Mouse (Mus musculus) hindbrain, embryonic 15.5 days (tissue): ENCODE data around the gene Corin. TPM values are rescaled to one million over a fixed set of nuclear protein-coding genes. Genes with fewer than 3 reads are reported as not detected.

Experiments used
- ATAC-seq: fragments of 200-750 bp; cut with Nextera tagmentation; 2 replicates; pipeline ENCODE4 v1.8.0; 2017; ENCODE audit warnings: low read depth, moderate number of reproducible peaks, moderate TSS enrichment; ENCODE audit not compliant: low FRiP score
- H3K27ac ChIP-seq: fragments of 300-500 bp; sonication (generic); replicated peaks from 2 replicates; pipeline ENCODE4 v1.5.1; 2015; ENCODE audit warnings: mild to moderate bottlenecking, inconsistent platforms
- H3K27me3 ChIP-seq: fragments of 300-500 bp; sonication (generic); 2 replicates; pipeline ENCODE4 v1.6.1; 2015; ENCODE audit warnings: control low read depth, inconsistent platforms
- H3K36me3 ChIP-seq: fragments of 300-500 bp; sonication (generic); 2 replicates; pipeline ENCODE4 v1.6.1; 2015; ENCODE audit warnings: control low read depth, inconsistent platforms
- H3K4me1 ChIP-seq: fragments of 300-500 bp; sonication (generic); replicated peaks from 2 replicates; pipeline ENCODE4 v1.6.1; 2015; ENCODE audit warnings: control low read depth, inconsistent platforms
- H3K4me2 ChIP-seq: fragments of 300-500 bp; sonication (generic); 2 replicates; pipeline ENCODE4 v1.6.1; 2015; ENCODE audit warnings: moderate library complexity, mild to moderate bottlenecking, inconsistent platforms
- H3K4me3 ChIP-seq: fragments of 300-500 bp; sonication (generic); 2 replicates; pipeline ENCODE4 v1.5.1; 2015; ENCODE audit warnings: mild to moderate bottlenecking, inconsistent platforms
- H3K9ac ChIP-seq: fragments of 300-500 bp; sonication (generic); 2 replicates; pipeline ENCODE4 v1.6.1; 2015; ENCODE audit warnings: inconsistent platforms
- H3K9me3 ChIP-seq: fragments of 300-500 bp; sonication (generic); 2 replicates; pipeline ENCODE4 v1.6.1; 2016; ENCODE audit warnings: control low read depth, inconsistent platforms
- WGBS: fragments of 180-500 bp; shearing (Covaris S2); methylation state at CpG from one replicate; pipeline ENCODE4 v1.1.7; 2015; 5-methylcytosine and 5-hydroxymethylcytosine counted together
- polyA plus RNA-seq: library from polyadenylated mRNA; unstranded; fragments of >200 nt; fragmentation: Nextera tagmentation; extraction: Ambion mirVana; gene quantifications from 2 replicates; pipeline ENCODE4 v1.2.1, GENCODE M21; 2015

Gene Corin
- polyA plus RNA-seq, 1 experiment from 2014 or later: 2.7 TPM

- Histone ChIP-seq H3K27me3 (no peaks in the 10 kb centered on the region), H3K4me1 (no peaks in the 10 kb centered on the region), H3K4me2 (no peak overlapping the region), H3K4me3 (no peak overlapping the region), H3K27ac (no peak overlapping the region), H3K36me3 (no peaks in the 10 kb centered on the region), H3K9me3 (no peaks in the 10 kb centered on the region), H3K9ac (no peak overlapping the region)
- 78% methylated on average over 4 of the region's 4 CpGs for WGBS
- no peak for ATAC-seq
These were observed 138.5 kb downstream of the Corin start for GRCm38 (mm10) chr5:72365801-72366200.

- Histone ChIP-seq H3K27me3 (no peaks in the 10 kb centered on the region), H3K9me3 (no peaks in the 10 kb centered on the region), H3K4me1 (no peaks in the 10 kb centered on the region), H3K36me3 (no peaks in the 10 kb centered on the region), H3K27ac (no peak overlapping the region), H3K4me3 (no peak overlapping the region), H3K4me2 (no peak overlapping the region), H3K9ac (no peak overlapping the region)
- no peak for ATAC-seq
- 50% methylated on average over 3 of the region's 3 CpGs for WGBS
These were observed 140.4 kb downstream of the Corin start for GRCm38 (mm10) chr5:72363838-72364237.

- H3K36me3 ChIP-seq: no peaks in the 10 kb centered on the region
- H3K4me2 ChIP-seq: no peak overlapping the region
- H3K27me3 ChIP-seq: no peaks in the 10 kb centered on the region
- H3K9me3 ChIP-seq: no peaks in the 10 kb centered on the region
- no peak overlapping the region for H3K9ac ChIP-seq
- 73% methylated on average over 4 of the region's 4 CpGs for WGBS
- H3K4me3 ChIP-seq: no peak overlapping the region
- no peak for ATAC-seq
- no peak overlapping the region for H3K27ac ChIP-seq
- no peaks in the 10 kb centered on the region for H3K4me1 ChIP-seq
These were observed 150.5 kb downstream of the Corin start for GRCm38 (mm10) chr5:72353746-72354145.

GRCm38 (mm10) chr5:72350081-72350758, 154.1 kb downstream of the Corin start:
- Histone ChIP-seq H3K9me3 (no peaks in the 10 kb centered on the region), H3K9ac (no peak overlapping the region), H3K27ac (no peak overlapping the region), H3K4me2 (no peak overlapping the region), H3K4me3 (no peak overlapping the region), H3K4me1 (no peaks in the 10 kb centered on the region), H3K27me3 (no peaks in the 10 kb centered on the region), H3K36me3 (no peaks in the 10 kb centered on the region)
- ATAC-seq: peak; percentile 96
- 36% methylated on average over 5 of the region's 5 CpGs for WGBS

GRCm38 (mm10) chr5:72348591-72348990, 155.7 kb downstream of the Corin start:
- H3K36me3 ChIP-seq: no peaks in the 10 kb centered on the region
- H3K4me3 ChIP-seq: no peak overlapping the region
- 57% methylated on average over 2 of the region's 2 CpGs for WGBS
- H3K9ac ChIP-seq: no peak overlapping the region
- no peak overlapping the region for H3K4me2 ChIP-seq
- no peaks in the 10 kb centered on the region for H3K27me3 ChIP-seq
- ATAC-seq: no peak
- no peaks in the 10 kb centered on the region for H3K4me1 ChIP-seq
- no peaks in the 10 kb centered on the region for H3K9me3 ChIP-seq
- no peak overlapping the region for H3K27ac ChIP-seq

- Histone ChIP-seq H3K36me3 (no peaks in the 10 kb centered on the region), H3K27ac (no peak overlapping the region), H3K9me3 (no peaks in the 10 kb centered on the region), H3K9ac (no peak overlapping the region), H3K27me3 (no peaks in the 10 kb centered on the region), H3K4me1 (no peaks in the 10 kb centered on the region), H3K4me2 (no peak overlapping the region), H3K4me3 (no peak overlapping the region)
- no peak for ATAC-seq
- 80% methylated on average over 5 of the region's 5 CpGs for WGBS
These were observed 168.4 kb downstream of the Corin start for GRCm38 (mm10) chr5:72335873-72336272.

- Histone ChIP-seq H3K4me1 (0 out of 2 replicates have a peak, but pooled peaks cover 3% of the 10 kb centered on the region), H3K4me3 (no peak overlapping the region), H3K9me3 (no peaks in the 10 kb centered on the region), H3K27me3 (no peaks in the 10 kb centered on the region), H3K27ac (no peak overlapping the region), H3K9ac (no peak overlapping the region), H3K4me2 (no peak overlapping the region), H3K36me3 (no peaks in the 10 kb centered on the region)
- ATAC-seq: no peak
- 88% methylated on average over 10 of the region's 10 CpGs for WGBS
These were observed 171.4 kb downstream of the Corin start for GRCm38 (mm10) chr5:72332901-72333300.

GRCm38 (mm10) chr5:72331217-72331616, 173.1 kb downstream of the Corin start:
- Histone ChIP-seq H3K27ac (no peak overlapping the region), H3K9me3 (no peaks in the 10 kb centered on the region), H3K36me3 (no peaks in the 10 kb centered on the region), H3K4me1 (0 out of 2 replicates have a peak, but pooled peaks cover 3% of the 10 kb centered on the region), H3K4me3 (no peak overlapping the region), H3K27me3 (no peaks in the 10 kb centered on the region), H3K9ac (no peak overlapping the region), H3K4me2 (no peak overlapping the region)
- ATAC-seq: no peak
- 63% methylated on average over 2 of the region's 2 CpGs for WGBS

GRCm38 (mm10) chr5:72330648-72331047, 173.6 kb downstream of the Corin start:
- 35% methylated on average over 11 of the region's 11 CpGs for WGBS
- Histone ChIP-seq H3K36me3 (no peaks in the 10 kb centered on the region), H3K4me2 (no peak overlapping the region), H3K9me3 (no peaks in the 10 kb centered on the region), H3K4me1 (0 out of 2 replicates have a peak, but pooled peaks cover 3% of the 10 kb centered on the region), H3K4me3 (no peak overlapping the region), H3K9ac (no peak overlapping the region), H3K27me3 (no peaks in the 10 kb centered on the region), H3K27ac (no peak overlapping the region)
- no peak for ATAC-seq

GRCm38 (mm10) chr5:72329453-72329852, 174.8 kb downstream of the Corin start:
- 0 out of 2 replicates have a peak overlapping the region, but pooled peaks have one; percentile 20 for H3K27ac ChIP-seq
- H3K4me1 ChIP-seq: 0 out of 2 replicates have a peak, but pooled peaks cover 3% of the 10 kb centered on the region
- H3K9ac ChIP-seq: no peak overlapping the region
- H3K27me3 ChIP-seq: no peaks in the 10 kb centered on the region
- no peaks in the 10 kb centered on the region for H3K9me3 ChIP-seq
- no peak overlapping the region for H3K4me2 ChIP-seq
- no peak for ATAC-seq
- H3K36me3 ChIP-seq: no peaks in the 10 kb centered on the region
- no peak overlapping the region for H3K4me3 ChIP-seq
- 48% methylated on average over 8 of the region's 8 CpGs for WGBS

- no peaks in the 10 kb centered on the region for H3K27me3 ChIP-seq
- no peaks in the 10 kb centered on the region for H3K36me3 ChIP-seq
- H3K27ac ChIP-seq: no peak overlapping the region
- H3K4me1 ChIP-seq: no peaks in the 10 kb centered on the region
- 84% methylated on average over 4 of the region's 4 CpGs for WGBS
- no peak overlapping the region for H3K4me2 ChIP-seq
- H3K9ac ChIP-seq: no peak overlapping the region
- H3K9me3 ChIP-seq: no peaks in the 10 kb centered on the region
- no peak overlapping the region for H3K4me3 ChIP-seq
- ATAC-seq: no peak
These were observed 189.0 kb downstream of the Corin start for GRCm38 (mm10) chr5:72315282-72315681.

GRCm38 (mm10) chr5:72298418-72299104, 205.7 kb downstream of the Corin start:
- Histone ChIP-seq H3K9me3 (no peaks in the 10 kb centered on the region), H3K4me1 (no peaks in the 10 kb centered on the region), H3K27me3 (no peaks in the 10 kb centered on the region), H3K36me3 (no peaks in the 10 kb centered on the region), H3K9ac (no peak overlapping the region), H3K27ac (no peak overlapping the region), H3K4me2 (no peak overlapping the region), H3K4me3 (no peak overlapping the region)
- 48% methylated on average over 10 of the region's 10 CpGs for WGBS
- no peak for ATAC-seq
